Mouse (Mus musculus) ES-E14 (cell line): ENCODE results near the gene Fblim1.

Experiments used
- CHD2 ChIP-seq: IDR thresholded peaks from 2 replicates; pipeline ENCODE4 v1.6.1; 2014; ENCODE audit warnings: mild to moderate bottlenecking, low read depth, low read length, inconsistent platforms
- HCFC1 ChIP-seq: IDR thresholded peaks from 2 replicates; pipeline ENCODE4 v1.6.1; 2012; ENCODE audit warnings: low read length, inconsistent platforms, borderline replicate concordance; ENCODE audit not compliant: insufficient read depth
- MAFK ChIP-seq: IDR thresholded peaks from 2 replicates; pipeline ENCODE4 v1.6.1; 2014; ENCODE audit warnings: mild to moderate bottlenecking, low read depth, low read length, inconsistent platforms; ENCODE audit not compliant: insufficient read depth
- ZNF384 ChIP-seq: IDR thresholded peaks from 2 replicates; pipeline ENCODE4 v1.6.1; 2012; ENCODE audit warnings: low read depth, low read length, inconsistent platforms

GRCm38 (mm10) chr4:141623666-141624065, 17.8 kb upstream of the Fblim1 start, which contains the start of gene Slc25a34:
- TF ChIP-seq CHD2: no peak
- no peak for TF ChIP-seq HCFC1
- no peak for TF ChIP-seq MAFK
- no peak for TF ChIP-seq ZNF384
